In the genomic region with DNA sequence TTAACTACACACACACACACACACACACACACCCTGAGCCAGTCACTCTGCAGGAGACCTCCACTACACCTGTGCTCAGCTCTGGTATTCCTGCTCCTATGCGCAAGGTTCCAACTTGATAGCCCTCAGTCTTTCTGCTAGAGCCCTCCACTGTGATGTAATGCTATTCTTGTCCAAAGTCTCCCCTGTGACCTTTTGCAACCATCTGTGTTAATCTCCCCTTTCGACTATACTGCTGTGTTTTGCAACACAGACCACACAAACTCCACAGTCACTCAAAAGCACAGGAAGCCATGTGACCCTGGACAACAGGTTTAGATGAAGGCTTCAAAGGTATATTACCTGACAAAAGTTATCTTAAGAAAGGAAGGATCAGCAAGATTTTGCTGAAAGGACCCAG, we compare ENCODE assay signal across 28 mouse cellular contexts. TPM values are rescaled to one million over a fixed set of nuclear protein-coding genes. Genes with fewer than 3 reads are reported as not detected.
DNase-seq lines count a peak whose midpoint lies in the region; ATAC-seq lines count a peak whose summit lies in the region.
"Had no signal": no experiment of that assay in that cellular context is flagged by ENCODE, and none has a peak within 500 bp of the region (broad histone marks: within the 10 kb centered on the region; RNA-seq: fewer than 3 reads in every experiment).

No protein-coding gene starts in this region.

- 46% methylated on average over 2 of the region's 2 CpGs for WGBS in liver, embryonic 16.5 days (ENCODE audit: insufficient replicate concordance)

- H3K27ac ChIP-seq in liver, embryonic 16.5 days (ENCODE audit: low read length): no peak overlapping the region
- H3K27ac ChIP-seq: embryonic facial prominence, embryonic 13.5 days; embryonic facial prominence, embryonic 15.5 days; forebrain, embryonic 10.5 days; forebrain, embryonic 12.5 days had no signal

- no peaks in the 10 kb centered on the region for H3K27me3 ChIP-seq in liver, embryonic 16.5 days (ENCODE audit: control insufficient read depth, insufficient read depth, low read depth, low read length)
- H3K27me3 ChIP-seq: embryonic facial prominence, embryonic 13.5 days; forebrain, embryonic 12.5 days had no signal

- intact Hi-C loops in gastrocnemius, postnatal 36 days (cut with DNase I): no loop called here

- peak; percentile 47 for ATAC-seq in liver, embryonic 16.5 days (ENCODE audit: low read depth)
- 0 out of 2 replicates have a peak, but pooled peaks have one; percentile 20 for ATAC-seq in megakaryocyte progenitor cell, adult 5-6 weeks (replicated peaks; ENCODE audit: poor library complexity)
- ATAC-seq: forebrain, embryonic 14.5 days; forebrain, embryonic 16.5 days had no signal

- H3K36me3 ChIP-seq in liver, embryonic 16.5 days (ENCODE audit: control insufficient read depth, insufficient read depth): no peaks in the 10 kb centered on the region
- H3K36me3 ChIP-seq: embryonic facial prominence, embryonic 13.5 days; embryonic facial prominence, embryonic 15.5 days; forebrain, embryonic 10.5 days; forebrain, embryonic 12.5 days had no signal

- no peaks in the 10 kb centered on the region for H3K4me1 ChIP-seq in liver, embryonic 16.5 days (ENCODE audit: control insufficient read depth, low read depth, low read length)
- H3K4me1 ChIP-seq: embryonic facial prominence, embryonic 13.5 days; embryonic facial prominence, embryonic 15.5 days; forebrain, embryonic 10.5 days; forebrain, embryonic 12.5 days had no signal

- no peak overlapping the region for H3K4me3 ChIP-seq in liver, embryonic 16.5 days (ENCODE audit: low read depth, low read length)
- H3K4me3 ChIP-seq: embryonic facial prominence, embryonic 13.5 days; embryonic facial prominence, embryonic 15.5 days; erythroblast, embryonic 14.5 days; forebrain, embryonic 10.5 days; forebrain, embryonic 12.5 days had no signal

- H3K4me2 ChIP-seq in liver, embryonic 16.5 days (ENCODE audit: low read depth, low read length): no peak overlapping the region
- H3K4me2 ChIP-seq: embryonic facial prominence, embryonic 13.5 days; embryonic facial prominence, embryonic 15.5 days; forebrain, embryonic 12.5 days had no signal

- peak; percentile 23 for DNase-seq in gastrocnemius, adult 18-20 months (ENCODE audit: low spot score)
- no peak for DNase-seq in gastrocnemius, postnatal 36 days
- no peak for DNase-seq in liver
- DNase-seq in kidney, postnatal 10 days: no peak
- DNase-seq: adrenal gland, postnatal 10 days; adrenal gland, postnatal 25 days; cerebellum, adult 11 months; cerebellum, adult 18-20 months; cerebellum, adult 8-10 months; cerebellum, adult 9-11 months; cerebellum, postnatal 36 days; embryo, embryonic 11 days had no signal

- no peaks in the 10 kb centered on the region for H3K9me3 ChIP-seq in liver, embryonic 16.5 days (replicated peaks; ENCODE audit: control insufficient read depth, low read length)
- H3K9me3 ChIP-seq: embryonic facial prominence, embryonic 13.5 days; embryonic facial prominence, embryonic 15.5 days; forebrain, embryonic 10.5 days; forebrain, embryonic 12.5 days had no signal

- H3K9ac ChIP-seq in liver, embryonic 16.5 days (ENCODE audit: low read depth, low read length): no peak overlapping the region
- H3K9ac ChIP-seq: embryonic facial prominence, embryonic 13.5 days; embryonic facial prominence, embryonic 15.5 days; forebrain, embryonic 12.5 days had no signal

RNA-seq across cellular contexts. Expression of gene Ccl11, which starts 5.8 kb away (rescaled TPM):
- total RNA-seq in gastrocnemius, adult 18-20 months (2021): 10 to 100 TPM; 13.2 to 21.0 TPM
- 10 to 100 TPM; 19.5 to 20.9 TPM for total RNA-seq in gastrocnemius, postnatal 36 days (2021)
- 0.08 and 0.85 TPM in 2 replicates for polyA plus RNA-seq in liver, embryonic 16.5 days (2015; fragmentation: Nextera tagmentation; extraction: Ambion mirVana)
- not detected in 2 replicates for total RNA-seq in megakaryocyte progenitor cell, adult 5-6 weeks (2015)
- not detected in 2 replicates for total RNA-seq in megakaryocyte progenitor cell, adult 5-6 weeks (2017)
- total RNA-seq: common myeloid progenitor, adult 5-6 weeks; ES-E14; MEL had no signal
- polyA plus RNA-seq: embryonic facial prominence, embryonic 11.5 days; erythroblast, embryonic 14.5 days; forebrain, embryonic 10.5 days; forebrain, embryonic 12.5 days; forebrain, embryonic 14.5 days; forebrain, embryonic 16.5 days had no signal

RNA-seq across cellular contexts. Expression of gene Ccl7, which starts 17.9 kb away (rescaled TPM):
- 1 to 10 TPM in 1 of 2 experiments, not detected in 1; 1.2 TPM for total RNA-seq in gastrocnemius, adult 18-20 months (2021)
- total RNA-seq in gastrocnemius, postnatal 36 days (2021): not detected
- 0.12 and 0.35 TPM in 2 replicates for polyA plus RNA-seq in liver, embryonic 16.5 days (2015; fragmentation: Nextera tagmentation; extraction: Ambion mirVana)
- total RNA-seq in megakaryocyte progenitor cell, adult 5-6 weeks (2015): not detected in 2 replicates
- total RNA-seq in megakaryocyte progenitor cell, adult 5-6 weeks (2017): not detected in 2 replicates
- total RNA-seq: adrenal gland, postnatal 4 days; common myeloid progenitor, adult 5-6 weeks; MEL had no signal
- polyA plus RNA-seq: embryonic facial prominence, embryonic 11.5 days; erythroblast, embryonic 14.5 days had no signal

RNA-seq across cellular contexts. Expression of gene Gm17268, which starts 25.1 kb away (rescaled TPM):
- total RNA-seq in gastrocnemius, adult 18-20 months (2021): not detected
- not detected for total RNA-seq in gastrocnemius, postnatal 36 days (2021)
- not detected in 2 replicates for polyA plus RNA-seq in liver, embryonic 16.5 days (2015; fragmentation: Nextera tagmentation; extraction: Ambion mirVana)
- not detected in 2 replicates for total RNA-seq in megakaryocyte progenitor cell, adult 5-6 weeks (2015)
- total RNA-seq in megakaryocyte progenitor cell, adult 5-6 weeks (2017): not detected in 2 replicates
- total RNA-seq: adrenal gland, postnatal 10 days; adrenal gland, postnatal 25 days; adrenal gland, postnatal 4 days; common myeloid progenitor, adult 5-6 weeks; ES-E14; MEL had no signal
- polyA plus RNA-seq: brain, embryonic 14.5 days; C2C12; embryonic facial prominence, embryonic 11.5 days; embryonic facial prominence, embryonic 13.5 days; embryonic facial prominence, embryonic 15.5 days; erythroblast, embryonic 14.5 days; forebrain, embryonic 10.5 days; forebrain, embryonic 12.5 days; forebrain, embryonic 14.5 days; forebrain, embryonic 16.5 days had no signal

RNA-seq across cellular contexts. Expression of gene Ccl2, which starts 28.1 kb away (rescaled TPM):
- 1 to 10 TPM in 1 of 2 experiments, under 1 TPM in 1; 0.48 to 1.5 TPM for total RNA-seq in gastrocnemius, adult 18-20 months (2021)
- total RNA-seq in gastrocnemius, postnatal 36 days (2021): not detected
- 0.78 and 1.2 TPM in 2 replicates for polyA plus RNA-seq in liver, embryonic 16.5 days (2015; fragmentation: Nextera tagmentation; extraction: Ambion mirVana)
- total RNA-seq in megakaryocyte progenitor cell, adult 5-6 weeks (2015): 1.6 and 7.4 TPM in 2 replicates
- total RNA-seq in megakaryocyte progenitor cell, adult 5-6 weeks (2017): 1.1 and 2.5 TPM in 2 replicates
- polyA plus RNA-seq: erythroblast, embryonic 14.5 days had no signal

RNA-seq across cellular contexts. Expression of gene Ccl12, which starts 38.2 kb away (rescaled TPM):
- not detected for total RNA-seq in gastrocnemius, adult 18-20 months (2021)
- total RNA-seq in gastrocnemius, postnatal 36 days (2021): not detected
- polyA plus RNA-seq in liver, embryonic 16.5 days (2015; fragmentation: Nextera tagmentation; extraction: Ambion mirVana): 0.52 and 0.55 TPM in 2 replicates
- not detected in 2 replicates for total RNA-seq in megakaryocyte progenitor cell, adult 5-6 weeks (2015)
- total RNA-seq in megakaryocyte progenitor cell, adult 5-6 weeks (2017): not detected in 2 replicates
- total RNA-seq: adrenal gland, postnatal 25 days; common myeloid progenitor, adult 5-6 weeks; ES-E14; MEL had no signal
- polyA plus RNA-seq: C2C12; erythroblast, embryonic 14.5 days; forebrain, embryonic 16.5 days had no signal

Comparison
In these comparisons a context has a peak if more than half of its experiments do, and no peak if none do; other contexts are left out.
1. RNA of gene Ccl11, which starts 5.8 kb away (total RNA-seq): 13.2 to 21.0 TPM in gastrocnemius, adult 18-20 months and 19.5 to 20.9 TPM in gastrocnemius, postnatal 36 days; not detected in megakaryocyte progenitor cell, adult 5-6 weeks; every median in the first group is over 10 times any median in the second.